Mouse (Mus musculus): Measurements from ENCODE around the gene Fabp6. TPM values are rescaled to one million over a fixed set of nuclear protein-coding genes. Genes with fewer than 3 reads are reported as not detected.

Gene Fabp6
- total and polyA plus RNA-seq, 3 experiments, result not detected

GRCm38 (mm10) chr11:43559515-43560292 lies 41.6 kb downstream of the Fabp6 start:
- TF ChIP-seq POLR2A (IDR thresholded peaks at IDR 0.05; ENCODE audit: control insufficient read depth in 1 of 2, insufficient read depth in 1 of 2, low read depth in 1 of 2, low read length in 2 of 2, poor library complexity in 1 of 2) (no peak), RCOR1 (IDR thresholded peaks at IDR 0.05; ENCODE audit: low read depth, low read length) (no peak)
- Histone ChIP-seq H3K4me1 (ENCODE audit: control insufficient read depth in 1 of 2, insufficient read depth in 2 of 2, low read length in 2 of 2) (no peaks in the 10 kb centered on the region), H3K27ac (ENCODE audit: control insufficient read depth, low read depth, low read length) (no peak overlapping the region), H3K4me3 (ENCODE audit: control insufficient read depth in 1 of 2, insufficient read depth in 1 of 2, low read depth in 2 of 2, low read length in 2 of 2) (no peak overlapping the region), H3K79me2 (ENCODE audit: control insufficient read depth, insufficient read depth, low read length, poor library complexity) (no peaks in the 10 kb centered on the region), H3K27me3 (ENCODE audit: control insufficient read depth in 1 of 2, insufficient read depth in 2 of 2, low read length in 2 of 2) (no peaks in the 10 kb centered on the region), H3K9ac (ENCODE audit: control insufficient read depth, low read depth, low read length, poor library complexity, severe bottlenecking) (no peak overlapping the region), H3K9me3 (replicated peaks; ENCODE audit: insufficient read depth, low read length) (no peaks in the 10 kb centered on the region), H3K36me3 (ENCODE audit: control insufficient read depth in 1 of 2, insufficient read depth in 2 of 2, low read length in 2 of 2) (no peaks in the 10 kb centered on the region)
- no peak for DNase-seq (ENCODE audit: low read depth, low spot score)

- H3K36me3 ChIP-seq (ENCODE audit: control insufficient read depth in 1 of 2, insufficient read depth in 2 of 2, low read length in 2 of 2), result no peaks in the 10 kb centered on the region
- DNase-seq (ENCODE audit: low read depth, low spot score), result no peak
- H3K4me3 ChIP-seq (ENCODE audit: control insufficient read depth in 1 of 2, insufficient read depth in 1 of 2, low read depth in 2 of 2, low read length in 2 of 2), result no peak overlapping the region
- no peaks in the 10 kb centered on the region for H3K9me3 ChIP-seq (replicated peaks; ENCODE audit: insufficient read depth, low read length)
- TF ChIP-seq USF1 (IDR thresholded peaks at IDR 0.05; ENCODE audit: low read depth, low read length) (no peak), MAZ (IDR thresholded peaks at IDR 0.05; ENCODE audit: low read depth, low read length) (no peak), NELFE (IDR thresholded peaks at IDR 0.05; ENCODE audit: low read depth, low read length) (no peak), MEF2A (IDR thresholded peaks at IDR 0.05; ENCODE audit: extremely low read depth, insufficient replicate concordance, low read depth, low read length, poor library complexity, severe bottlenecking) (no peak), USF2 (IDR thresholded peaks at IDR 0.05; ENCODE audit: borderline replicate concordance in 1 of 2, insufficient read depth in 1 of 2, low read depth in 1 of 2, low read length in 2 of 2) (no peak), TBP (IDR thresholded peaks at IDR 0.05; ENCODE audit: low read depth, low read length) (no peak), MXI1 (IDR thresholded peaks at IDR 0.05; ENCODE audit: low read depth, low read length) (no peak), TCF12 (IDR thresholded peaks at IDR 0.05; ENCODE audit: low read depth, low read length) (no peak), ZKSCAN1 (IDR thresholded peaks at IDR 0.05; ENCODE audit: low read depth, low read length) (no peak), KAT2A (conservative IDR thresholded peaks at IDR 0.05; ENCODE audit: low read depth, low read length) (no peak), POLR2AphosphoS5 (IDR thresholded peaks at IDR 0.05; ENCODE audit: borderline replicate concordance, low read depth, low read length) (no peak), HCFC1 (IDR thresholded peaks at IDR 0.05; ENCODE audit: low read depth, low read length) (no peak), MAFK (IDR thresholded peaks at IDR 0.05; ENCODE audit: borderline replicate concordance, low read depth, low read length) (no peak), RCOR1 (IDR thresholded peaks at IDR 0.05; ENCODE audit: low read depth, low read length) (no peak), ELF1 (IDR thresholded peaks at IDR 0.05; ENCODE audit: low read depth, low read length) (no peak), RAD21 (IDR thresholded peaks at IDR 0.05; ENCODE audit: low read depth, low read length) (no peak)
- no peak overlapping the region for H3K27ac ChIP-seq (ENCODE audit: control insufficient read depth, low read depth, low read length)
- H3K79me2 ChIP-seq (ENCODE audit: control insufficient read depth, insufficient read depth, low read length, poor library complexity), result no peaks in the 10 kb centered on the region
- H3K27me3 ChIP-seq (ENCODE audit: control insufficient read depth in 1 of 2, insufficient read depth in 2 of 2, low read length in 2 of 2), result no peaks in the 10 kb centered on the region
- no peak overlapping the region for H3K9ac ChIP-seq (ENCODE audit: control insufficient read depth, low read depth, low read length, poor library complexity, severe bottlenecking)
- H3K4me1 ChIP-seq (ENCODE audit: control insufficient read depth in 1 of 2, insufficient read depth in 2 of 2, low read length in 2 of 2), result no peaks in the 10 kb centered on the region
Observed at GRCm38 (mm10) chr11:43556538-43556937, 44.8 kb downstream of the Fabp6 start.

Measured in MEL (cell line).